Mouse (Mus musculus): ENCODE measurements around the gene Iqck. TPM values are rescaled to one million over a fixed set of nuclear protein-coding genes. Genes with fewer than 3 reads are reported as not detected.

The Iqck gene
- total RNA-seq (2021): 10 to 100 TPM in 1 of 2 experiments, 1 to 10 TPM in 1; 9.1 to 11.9 TPM
- long read RNA-seq, experiment 1, transcript Iqck-201 (9 exons, 1,503 nt): major isoform, 5 of 13 reads
- long read RNA-seq, experiment 1, partial matches to known transcripts: 1 of 13 reads
- long read RNA-seq, experiment 1, other reads (novel, unspliced or antisense): 4 of 13 reads
- long read RNA-seq, experiment 2, partial matches to known transcripts: 0 of 9 reads
- long read RNA-seq, experiment 2, other reads (novel, unspliced or antisense): 2 of 9 reads

DNA sequence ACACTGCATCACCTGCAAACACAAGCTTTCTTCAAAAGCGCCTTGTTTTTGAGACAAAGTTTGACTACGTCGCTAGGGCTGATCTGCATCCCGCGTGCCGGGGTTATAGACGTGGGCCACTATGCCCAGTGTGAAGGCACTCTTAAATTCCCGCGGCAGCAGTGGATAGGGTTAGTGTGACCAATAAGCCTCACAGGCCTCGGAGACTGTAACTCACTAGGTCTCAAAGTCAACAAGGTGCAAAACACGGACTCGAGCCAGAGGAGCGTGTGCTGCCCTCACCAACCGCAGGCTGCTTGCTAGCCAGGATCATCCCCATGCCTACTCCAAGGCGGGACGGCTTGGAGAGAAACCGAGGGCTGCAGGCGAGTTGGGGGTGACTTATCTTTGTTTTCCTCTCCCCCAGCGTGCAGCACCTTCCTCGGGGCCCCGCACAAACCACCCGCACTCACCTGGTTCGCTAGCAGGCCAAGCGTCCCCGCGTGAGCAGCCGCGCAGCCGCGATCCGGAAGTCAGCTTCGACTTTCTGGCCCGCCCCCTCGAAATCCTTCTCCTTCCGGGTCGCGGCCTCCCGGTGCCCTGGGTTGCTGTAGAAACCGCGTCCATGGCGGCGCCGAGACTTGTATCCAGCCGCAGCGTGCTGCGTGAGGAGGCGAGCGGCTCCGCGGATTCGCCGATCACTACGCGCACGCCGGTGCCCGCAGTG, at the start of gene Iqck:
Gene Iqck (plus strand): TSS at position 582 of the 706 bp plus-strand sequence.
- DNase-seq: peak; percentile 96

GRCm38 (mm10) chr7:118806631-118807411, 48.7 kb upstream of the Iqck start:
- DNase-seq: no peak

GRCm38 (mm10) chr7:118807899-118808298, 47.7 kb upstream of the Iqck start:
- no peak for DNase-seq

GRCm38 (mm10) chr7:118811407-118812106, 44.0 kb upstream of the Iqck start:
- DNase-seq: no peak

- DNase-seq: no peak
Measured at GRCm38 (mm10) chr7:118813592-118813991, 42.0 kb upstream of the Iqck start.

DNA sequence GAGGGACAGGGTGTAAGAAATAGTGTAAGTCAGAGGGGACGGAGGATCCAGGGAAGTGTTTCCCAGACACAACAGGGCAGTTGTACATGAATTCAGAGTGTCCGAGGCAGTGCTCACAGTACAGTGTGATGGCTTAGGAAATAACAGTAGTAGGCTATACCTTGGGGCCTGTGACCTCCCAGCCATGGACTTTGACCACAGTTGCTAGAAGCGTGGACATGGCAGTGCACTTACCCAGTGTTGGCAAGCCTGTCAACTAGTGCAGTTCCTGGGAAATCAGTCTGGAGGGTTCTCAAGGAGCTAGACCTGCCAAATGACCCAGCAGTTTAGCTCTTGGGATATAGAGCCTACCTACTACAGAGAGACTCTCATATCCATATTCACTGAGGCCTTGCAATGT, 39.3 kb upstream of the Iqck start:
- DNase-seq: no peak

- no peak for DNase-seq
Measured at GRCm38 (mm10) chr7:118817741-118818140, 37.8 kb upstream of the Iqck start.

DNA sequence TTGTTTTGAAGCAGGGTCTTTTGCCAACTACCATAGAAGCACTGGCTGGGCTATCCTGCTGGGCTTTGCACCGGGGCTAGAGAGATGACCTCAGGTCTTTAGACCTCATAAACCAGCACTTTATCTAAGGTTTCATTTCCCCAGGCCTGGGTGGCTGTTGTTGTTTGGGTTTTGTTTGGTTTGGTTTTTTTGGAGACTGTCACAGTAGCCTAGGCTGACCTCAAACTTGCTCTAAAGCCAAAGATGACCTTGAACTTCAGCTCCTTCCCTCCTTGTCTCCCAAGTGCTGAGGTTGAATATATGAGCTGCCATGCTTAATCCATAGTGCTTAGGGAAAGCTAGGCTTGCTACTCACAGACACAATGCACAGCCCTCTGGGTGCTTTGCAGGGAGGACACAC, 35.9 kb upstream of the Iqck start:
- DNase-seq: no peak

- DNase-seq: no peak
Measured at GRCm38 (mm10) chr7:118821356-118821755, 34.2 kb upstream of the Iqck start.

GRCm38 (mm10) chr7:118821887-118822556, 33.5 kb upstream of the Iqck start:
- no peak for DNase-seq

DNA sequence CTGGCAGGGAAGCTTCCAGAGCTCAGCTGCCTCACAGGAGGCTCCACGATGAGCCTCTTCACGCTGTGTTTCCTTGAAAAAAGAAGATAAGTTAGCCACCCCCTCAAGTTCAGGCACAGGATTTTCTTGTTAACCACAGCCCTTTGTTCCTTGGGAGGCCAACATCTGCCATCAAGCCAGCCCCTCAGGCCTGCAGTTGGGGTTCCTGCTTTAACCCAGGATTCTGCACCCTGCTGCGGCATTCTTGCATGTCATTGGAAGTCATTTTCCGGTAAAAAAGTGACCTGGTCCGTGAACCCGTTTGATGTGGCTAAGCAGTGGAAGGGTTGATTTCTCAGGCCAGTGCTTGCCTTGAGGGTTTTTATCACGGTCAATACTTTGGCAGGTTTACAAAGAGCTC, 31.1 kb upstream of the Iqck start:
- DNase-seq: no peak

- peak; percentile 37 for DNase-seq
Measured at GRCm38 (mm10) chr7:118827975-118828416, 27.6 kb upstream of the Iqck start.

GRCm38 (mm10) chr7:118837901-118838300, 17.7 kb upstream of the Iqck start:
- DNase-seq: no peak

DNA sequence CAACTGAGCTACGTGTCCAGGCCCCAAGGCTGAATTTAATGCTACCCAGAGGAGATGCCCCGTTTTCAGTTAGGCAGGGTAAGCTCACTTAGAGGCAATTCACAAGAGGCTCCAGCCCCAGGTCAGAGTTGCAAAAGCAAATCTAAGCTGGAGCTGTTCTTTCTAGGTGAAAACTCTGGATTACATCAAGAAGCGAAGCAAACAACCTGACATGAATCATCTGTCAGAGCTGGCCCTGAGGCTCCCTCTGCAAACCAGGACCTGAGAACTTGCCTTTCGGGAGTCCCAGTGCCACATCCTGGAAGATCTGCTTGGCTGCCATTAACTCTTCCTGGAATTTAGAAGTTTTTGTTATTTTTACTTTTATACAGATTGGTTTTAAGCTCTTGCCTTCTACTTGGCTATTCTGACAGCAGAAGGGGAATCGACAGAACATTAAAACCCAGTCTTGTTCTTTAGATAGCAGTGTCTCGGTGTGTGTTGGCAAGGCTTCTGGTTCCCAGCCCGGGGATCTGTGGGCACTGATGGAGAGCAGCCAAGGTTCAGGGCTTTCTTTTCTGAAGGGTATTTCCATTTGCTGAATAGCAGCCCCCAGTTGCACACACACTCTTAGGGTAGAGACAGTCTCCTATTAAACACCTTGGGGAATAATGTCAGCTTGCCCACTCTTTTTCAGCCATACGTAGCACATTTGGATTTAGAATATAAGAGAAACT, 14.4 kb upstream of the Iqck start:
- no peak for DNase-seq

GRCm38 (mm10) chr7:118841796-118842195, 13.8 kb upstream of the Iqck start:
- DNase-seq: peak; percentile 41

- no peak for DNase-seq
Measured at GRCm38 (mm10) chr7:118842938-118843337, 12.6 kb upstream of the Iqck start.

GRCm38 (mm10) chr7:118845141-118845540, 10.4 kb upstream of the Iqck start:
- no peak for DNase-seq

GRCm38 (mm10) chr7:118846329-118846728, 9.2 kb upstream of the Iqck start:
- peak; percentile 27 for DNase-seq

GRCm38 (mm10) chr7:118848796-118849195, 6.8 kb upstream of the Iqck start:
- peak; percentile 54 for DNase-seq

DNA sequence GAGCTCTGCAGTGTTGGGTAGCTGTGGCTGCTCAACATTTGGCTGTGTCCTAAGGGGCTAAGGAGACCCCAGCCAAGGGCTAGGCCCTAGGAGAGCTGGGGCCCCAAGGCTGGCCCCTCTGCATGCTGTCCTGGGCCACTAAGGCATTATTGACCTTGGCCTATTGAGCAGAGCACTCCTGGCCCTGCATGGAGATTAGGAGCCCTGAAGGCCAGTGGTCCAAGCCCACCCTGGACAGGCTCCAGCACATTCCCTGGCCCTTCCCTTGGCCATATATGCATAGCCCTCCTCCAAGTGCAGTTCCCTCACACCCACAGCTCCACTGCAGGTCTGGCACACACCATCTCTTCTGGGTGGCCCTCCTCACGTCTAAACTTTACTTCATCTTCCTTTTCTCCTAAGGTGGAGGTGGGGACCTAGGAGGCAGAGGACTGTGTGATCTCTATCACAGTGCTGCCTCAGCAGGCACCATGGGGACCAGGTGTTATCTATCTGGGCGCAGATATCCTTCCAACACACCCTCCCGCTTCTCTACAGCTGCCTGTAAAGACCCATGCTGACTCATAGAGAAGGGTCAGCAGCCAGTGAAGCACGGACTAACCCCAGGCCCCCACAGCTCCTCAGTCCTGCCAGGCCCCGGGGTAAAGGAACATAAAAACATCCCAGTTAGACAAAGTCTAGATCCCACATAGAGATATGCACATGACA, 5.9 kb upstream of the Iqck start:
- no peak for DNase-seq

Measured in adrenal gland, postnatal 10 days (tissue).